Mouse (Mus musculus) forebrain, embryonic 10.5 days (tissue): ENCODE measurements at regions not wholly inside any gene's neighbourhood (a gene's known extent, or its start where the extent isn't known, plus 50 kb on each side); places are given as distances from the start of the nearest gene placed in this dataset.

Experiments
- DNase-seq: peaks from one replicate; pipeline ENCODE4 v3.0.0-alpha.2; 2017; ENCODE audit warnings: low spot score; ENCODE audit errors: extremely low spot score
- H3K27ac ChIP-seq: fragments of 300-500 bp; sonication (generic); 2 replicates; pipeline ENCODE4 v1.5.1; 2016; ENCODE audit warnings: mild to moderate bottlenecking
- H3K27me3 ChIP-seq: fragments of 300-500 bp; sonication (generic); 2 replicates; pipeline ENCODE4 v1.6.1; 2016; ENCODE audit warnings: mild to moderate bottlenecking; ENCODE audit not compliant: poor library complexity, severe bottlenecking
- H3K36me3 ChIP-seq: fragments of 300-500 bp; sonication (generic); replicated peaks from 2 replicates; pipeline ENCODE4 v1.6.1; 2016; ENCODE audit warnings: mild to moderate bottlenecking, moderate library complexity
- H3K4me1 ChIP-seq: fragments of 300-500 bp; sonication (generic); 2 replicates; pipeline ENCODE4 v1.6.1; 2016
- H3K4me3 ChIP-seq: fragments of 300-500 bp; sonication (generic); 2 replicates; pipeline ENCODE4 v1.5.1; 2016; ENCODE audit warnings: mild to moderate bottlenecking, moderate library complexity
- H3K9me3 ChIP-seq: fragments of 300-500 bp; sonication (generic); 2 replicates; pipeline ENCODE4 v1.6.1; 2016; ENCODE audit warnings: mild to moderate bottlenecking, moderate library complexity
- WGBS: fragments of 180-500 bp; shearing (Covaris S2); methylation state at CpG from one replicate; pipeline ENCODE4 v1.1.7; 2016; 5-methylcytosine and 5-hydroxymethylcytosine counted together

- Histone ChIP-seq H3K4me3 (no peak overlapping the region), H3K4me1 (no peaks in the 10 kb centered on the region), H3K27me3 (no peaks in the 10 kb centered on the region), H3K36me3 (no peaks in the 10 kb centered on the region), H3K27ac (no peak overlapping the region), H3K9me3 (no peaks in the 10 kb centered on the region)
- no peak for DNase-seq
- 61% methylated on average over 1 of the region's 1 CpGs for WGBS
Observed at GRCm38 (mm10) chr13:82066174-82066573, 283.3 kb downstream of the Cetn3 start.

GRCm38 (mm10) chr13:82066674-82067270 is 283.9 kb downstream of the Cetn3 start:
- no peak overlapping the region for H3K4me3 ChIP-seq
- no peaks in the 10 kb centered on the region for H3K36me3 ChIP-seq
- DNase-seq, result no peak
- H3K9me3 ChIP-seq, result no peaks in the 10 kb centered on the region
- 87% methylated on average over 3 of the region's 3 CpGs for WGBS
- H3K27me3 ChIP-seq, result no peaks in the 10 kb centered on the region
- no peaks in the 10 kb centered on the region for H3K4me1 ChIP-seq
- no peak overlapping the region for H3K27ac ChIP-seq

GRCm38 (mm10) chr13:82072449-82072848 is 289.6 kb downstream of the Cetn3 start:
- Histone ChIP-seq H3K9me3 (no peaks in the 10 kb centered on the region), H3K27ac (no peak overlapping the region), H3K4me3 (no peak overlapping the region), H3K36me3 (no peaks in the 10 kb centered on the region), H3K4me1 (no peaks in the 10 kb centered on the region), H3K27me3 (no peaks in the 10 kb centered on the region)
- DNase-seq, result no peak
- 95% methylated on average over 1 of the region's 1 CpGs for WGBS

- Histone ChIP-seq H3K4me1 (no peaks in the 10 kb centered on the region), H3K9me3 (no peaks in the 10 kb centered on the region), H3K4me3 (no peak overlapping the region), H3K36me3 (no peaks in the 10 kb centered on the region), H3K27me3 (no peaks in the 10 kb centered on the region), H3K27ac (no peak overlapping the region)
- DNase-seq, result no peak
Observed at GRCm38 (mm10) chr13:82073343-82073742, 290.5 kb downstream of the Cetn3 start.

- Histone ChIP-seq H3K27me3 (no peaks in the 10 kb centered on the region), H3K36me3 (no peaks in the 10 kb centered on the region), H3K4me3 (no peak overlapping the region), H3K9me3 (no peaks in the 10 kb centered on the region), H3K4me1 (no peaks in the 10 kb centered on the region), H3K27ac (no peak overlapping the region)
- 96% methylated on average over 2 of the region's 2 CpGs for WGBS
- no peak for DNase-seq
Observed at GRCm38 (mm10) chr13:82081375-82081774, 298.5 kb downstream of the Cetn3 start.

- Histone ChIP-seq H3K9me3 (no peaks in the 10 kb centered on the region), H3K27me3 (no peaks in the 10 kb centered on the region), H3K36me3 (no peaks in the 10 kb centered on the region), H3K4me3 (no peak overlapping the region), H3K4me1 (no peaks in the 10 kb centered on the region), H3K27ac (no peak overlapping the region)
- DNase-seq, result no peak
- 84% methylated on average over 3 of the region's 3 CpGs for WGBS
Observed at GRCm38 (mm10) chr13:82087635-82088034, 304.8 kb downstream of the Cetn3 start.

GRCm38 (mm10) chr13:82092186-82092585 is 309.3 kb downstream of the Cetn3 start:
- no peak for DNase-seq
- Histone ChIP-seq H3K4me3 (no peak overlapping the region), H3K4me1 (no peaks in the 10 kb centered on the region), H3K36me3 (no peaks in the 10 kb centered on the region), H3K27me3 (no peaks in the 10 kb centered on the region), H3K27ac (no peak overlapping the region), H3K9me3 (no peaks in the 10 kb centered on the region)
- WGBS, result 80% methylated on average over 5 of the region's 5 CpGs

- no peak overlapping the region for H3K4me3 ChIP-seq
- H3K4me1 ChIP-seq, result no peaks in the 10 kb centered on the region
- no peak for DNase-seq
- H3K36me3 ChIP-seq, result no peaks in the 10 kb centered on the region
- H3K9me3 ChIP-seq, result no peaks in the 10 kb centered on the region
- H3K27me3 ChIP-seq, result no peaks in the 10 kb centered on the region
- WGBS, result 82% methylated on average over 2 of the region's 2 CpGs
- no peak overlapping the region for H3K27ac ChIP-seq
Observed at GRCm38 (mm10) chr13:82106032-82106431, 323.2 kb downstream of the Cetn3 start.

GRCm38 (mm10) chr13:82129777-82130735 is 347.2 kb downstream of the Cetn3 start:
- Histone ChIP-seq H3K4me1 (no peaks in the 10 kb centered on the region), H3K36me3 (no peaks in the 10 kb centered on the region), H3K27me3 (no peaks in the 10 kb centered on the region), H3K4me3 (no peak overlapping the region), H3K27ac (no peak overlapping the region), H3K9me3 (no peaks in the 10 kb centered on the region)
- DNase-seq, result no peak
- 63% methylated on average over 7 of the region's 7 CpGs for WGBS
